Mouse (Mus musculus) heart, postnatal 25 days (tissue): ENCODE results near the gene Ppy. TPM values are rescaled to one million over a fixed set of nuclear protein-coding genes. Genes with fewer than 3 reads are reported as not detected.

ENCODE experiments used
- DNase-seq: peaks from one replicate; pipeline ENCODE4 v3.0.0; 2022; ENCODE audit warnings: low spot score
- intact Hi-C: fragments of 180-260 bp; cut with DNase I; formaldehyde crosslinking; loops from one replicate; pipeline ENCODE4 v1.15.1; 2025
- total RNA-seq, 2 experiments: library from RNA; stranded (reverse); gene quantifications; 2 replicates each; pipeline ENCODE4 v1.2.3; 2021

The Ppy gene
- total RNA-seq, 2 experiments from 2014 or later = not detected

GRCm38 (mm10) chr11:102051954-102052353 lies 49.2 kb downstream of the Ppy start:
- intact Hi-C loops = loop anchor here (10.0 kb wide), 1 partner anchor 137 kb away; no protein-coding TSS in a partner anchor
- DNase-seq = peak; percentile 47

- intact Hi-C loops = loop anchor here (10.0 kb wide), 1 partner anchor 137 kb away; no protein-coding TSS in a partner anchor
- peak; percentile 78 for DNase-seq
Observed at GRCm38 (mm10) chr11:102051541-102051940, 49.6 kb downstream of the Ppy start.

Other genes with a start within 250 kb of the Ppy start
- gene Meox1, start 206.9 kb downstream of the Ppy start, total RNA-seq = 1 to 10 TPM; 7.8 to 9.9 TPM
- gene Sost, start 134.3 kb downstream of the Ppy start, total RNA-seq = 1 to 10 TPM; 1.5 to 1.6 TPM
- gene Cfap97d1, start 117.0 kb downstream of the Ppy start, total RNA-seq = not detected
- 100 to 1,000 TPM; 115 to 122 TPM for gene Dusp3, start 114.3 kb downstream of the Ppy start, total RNA-seq
- gene Mpp3, start 72.9 kb downstream of the Ppy start, total RNA-seq = 1 to 10 TPM; 1.9 to 2.1 TPM
- gene Cd300lg, start 59.8 kb downstream of the Ppy start, total RNA-seq = 10 to 100 TPM; 50.1 to 62.2 TPM
- gene Mpp2, start 12.8 kb downstream of the Ppy start, total RNA-seq = 1 to 10 TPM; 2.3 to 2.7 TPM
- not detected for gene Pyy, start 6.5 kb upstream of the Ppy start, total RNA-seq
- gene Nags, start 44.2 kb upstream of the Ppy start, total RNA-seq = not detected
- gene Tmem101, start 55.1 kb upstream of the Ppy start, total RNA-seq = 10 to 100 TPM; 14.3 to 17.5 TPM
- gene Lsm12, start 84.0 kb upstream of the Ppy start, total RNA-seq = 10 to 100 TPM; 46.6 to 51.5 TPM
- gene G6pc3, start 88.3 kb upstream of the Ppy start, total RNA-seq = 10 to 100 TPM; 40.3 to 41.8 TPM
- 100 to 1,000 TPM; 129 to 136 TPM for gene Hdac5, start 128.8 kb upstream of the Ppy start, total RNA-seq
- under 1 TPM; 0.10 to 0.39 TPM for gene BC030867, start 147.6 kb upstream of the Ppy start, total RNA-seq
- gene Asb16, start 167.4 kb upstream of the Ppy start, total RNA-seq = under 1 TPM; 0.61 to 0.68 TPM
- gene Tmub2, start 183.6 kb upstream of the Ppy start, total RNA-seq = 10 to 100 TPM; 20.7 to 23.3 TPM
- 10 to 100 TPM; 21.1 to 21.7 TPM for gene Atxn7l3, start 195.3 kb upstream of the Ppy start, total RNA-seq
- gene Ubtf, start 218.4 kb upstream of the Ppy start, total RNA-seq = 10 to 100 TPM; 56.7 to 57.3 TPM